Mouse (Mus musculus) ES-Bruce4 (cell line): ENCODE measurements around the gene Syne1.

ENCODE experiments used
- CTCF ChIP-seq: IDR thresholded peaks from one replicate; pipeline ENCODE4 v1.8.1; 2011; ENCODE audit warnings: low read depth, low read length
- EP300 ChIP-seq: IDR thresholded peaks from 2 replicates; pipeline ENCODE4 v1.6.1; 2011; ENCODE audit warnings: low read depth, low read length; ENCODE audit not compliant: insufficient read depth
- POLR2A ChIP-seq: IDR thresholded peaks from one replicate; pipeline ENCODE4 v1.8.1; 2011; ENCODE audit warnings: low read length; ENCODE audit not compliant: insufficient read depth

DNA sequence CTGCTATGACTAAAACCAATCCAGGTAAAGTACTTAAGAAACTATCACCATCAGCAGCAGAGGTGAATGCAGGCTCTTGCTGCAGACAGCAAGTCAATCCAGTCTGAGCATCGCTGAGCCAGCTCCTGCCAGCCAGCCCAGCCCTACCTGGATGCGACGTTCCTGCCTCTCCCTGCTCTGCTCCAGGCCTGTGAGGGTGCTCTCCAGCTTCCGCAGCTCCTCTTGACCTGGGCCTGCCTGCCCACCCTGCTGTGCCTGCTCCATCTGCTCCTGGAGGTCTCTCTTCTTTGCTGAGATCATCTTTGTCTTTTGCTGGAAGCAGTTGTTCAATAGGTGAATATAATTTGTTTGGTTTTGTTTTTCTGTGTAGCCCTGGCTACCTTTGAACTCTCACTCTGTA, 208.1 kb downstream of the Syne1 start:
- TF ChIP-seq EP300: no peak
- TF ChIP-seq POLR2A: no peak
- TF ChIP-seq CTCF: no peak
